Mouse (Mus musculus) kidney, embryonic 15.5 days (tissue): ENCODE data around the gene Rhobtb3. TPM values are rescaled to one million over a fixed set of nuclear protein-coding genes. Genes with fewer than 3 reads are reported as not detected.

Experiments used
- ATAC-seq: fragments of 200-750 bp; cut with Nextera tagmentation; replicated peaks from 2 replicates; pipeline ENCODE4 v1.8.0; 2017; ENCODE audit warnings: moderate TSS enrichment; ENCODE audit not compliant: low FRiP score
- H3K27ac ChIP-seq: fragments of 300-500 bp; sonication (generic); 2 replicates; pipeline ENCODE4 v1.5.1; 2015; ENCODE audit warnings: mild to moderate bottlenecking, inconsistent platforms
- H3K27me3 ChIP-seq: fragments of 300-500 bp; sonication (generic); 2 replicates; pipeline ENCODE4 v1.6.1; 2015; ENCODE audit warnings: inconsistent platforms
- H3K36me3 ChIP-seq: fragments of 300-500 bp; sonication (generic); 2 replicates; pipeline ENCODE4 v1.6.1; 2015; ENCODE audit warnings: inconsistent platforms
- H3K4me1 ChIP-seq: fragments of 300-500 bp; sonication (generic); 2 replicates; pipeline ENCODE4 v1.6.1; 2015; ENCODE audit warnings: inconsistent platforms
- H3K4me2 ChIP-seq: fragments of 300-500 bp; sonication (generic); 2 replicates; pipeline ENCODE4 v1.6.1; 2015; ENCODE audit warnings: moderate library complexity, mild to moderate bottlenecking, inconsistent platforms
- H3K4me3 ChIP-seq: fragments of 300-500 bp; sonication (generic); replicated peaks from 2 replicates; pipeline ENCODE4 v1.5.1; 2015; ENCODE audit warnings: mild to moderate bottlenecking, inconsistent platforms
- H3K9ac ChIP-seq: fragments of 300-500 bp; sonication (generic); 2 replicates; pipeline ENCODE4 v1.6.1; 2015; ENCODE audit warnings: mild to moderate bottlenecking, inconsistent platforms
- H3K9me3 ChIP-seq: fragments of 300-500 bp; sonication (generic); replicated peaks from 2 replicates; pipeline ENCODE4 v1.6.1; 2016; ENCODE audit warnings: inconsistent platforms
- WGBS: fragments of 180-500 bp; shearing (Covaris S2); methylation state at CpG from one replicate; pipeline ENCODE4 v1.1.7; 2015; ENCODE audit warnings: mixed read lengths; 5-methylcytosine and 5-hydroxymethylcytosine counted together
- polyA plus RNA-seq: library from polyadenylated mRNA; unstranded; fragments of >200 nt; fragmentation: Nextera tagmentation; extraction: Ambion mirVana; gene quantifications from 2 replicates; pipeline ENCODE4 v1.2.1, GENCODE M21; 2015

Rhobtb3 gene
- polyA plus RNA-seq, 1 experiment from 2014 or later: 37.5 TPM

DNA sequence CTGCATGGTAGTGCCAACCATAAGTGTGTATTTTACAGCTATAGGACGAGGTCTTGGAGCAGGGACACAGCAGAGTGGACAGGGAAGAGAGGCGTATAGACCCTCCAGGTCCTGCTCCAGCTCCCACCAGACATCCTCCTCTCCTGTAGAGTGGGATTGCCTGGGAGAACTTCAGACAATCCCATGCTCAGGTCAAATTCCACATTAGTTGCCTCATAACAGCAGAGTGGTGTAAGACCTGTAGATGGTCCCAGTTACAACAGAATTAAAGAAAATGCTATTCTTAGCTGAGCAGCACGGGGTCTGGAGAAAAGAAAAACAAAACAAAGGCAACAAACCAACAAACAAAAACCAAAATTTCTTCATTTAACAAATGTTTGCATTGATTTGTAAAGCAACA lies 101.8 kb downstream of the Rhobtb3 start:
- Histone ChIP-seq H3K4me1 (peaks cover 26% of the 10 kb centered on the region), H3K4me2 (0 out of 2 replicates have a peak overlapping the region, but pooled peaks have one; percentile 4), H3K27ac (no peak overlapping the region), H3K9ac (no peak overlapping the region), H3K9me3 (no peaks in the 10 kb centered on the region), H3K27me3 (no peaks in the 10 kb centered on the region), H3K4me3 (no peak overlapping the region), H3K36me3 (no peaks in the 10 kb centered on the region)
- ATAC-seq: no peak
- 66% methylated on average over 3 of the region's 3 CpGs for WGBS

DNA sequence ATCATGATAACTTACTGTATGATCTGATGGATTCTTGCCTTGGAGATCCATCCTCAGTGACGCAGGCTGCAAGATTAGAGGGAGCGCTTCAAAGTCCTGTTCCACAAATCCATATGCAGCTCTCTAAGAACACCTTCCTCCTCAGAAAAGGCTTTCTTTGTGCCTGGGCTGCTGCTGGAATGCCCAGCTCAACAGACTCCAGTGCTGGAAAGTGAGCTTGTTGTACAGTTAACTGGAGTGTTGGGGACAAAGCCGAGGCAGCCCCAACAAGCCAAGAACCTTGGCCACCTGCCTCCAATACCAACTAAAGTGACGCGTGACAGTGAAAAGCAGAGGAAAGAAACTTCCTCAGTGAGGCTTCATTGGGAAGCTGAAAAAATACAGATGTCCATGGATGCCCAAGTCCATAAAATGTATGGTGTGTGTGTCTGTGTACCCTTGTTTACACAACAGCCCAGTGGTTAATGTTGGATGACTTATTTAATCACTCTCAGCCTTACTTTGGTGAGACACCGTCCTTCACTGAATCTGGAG lies 102.9 kb downstream of the Rhobtb3 start:
- no peak for ATAC-seq
- WGBS: 55% methylated on average over 6 of the region's 6 CpGs
- peaks cover 26% of the 10 kb centered on the region for H3K4me1 ChIP-seq
- H3K9me3 ChIP-seq: no peaks in the 10 kb centered on the region
- peak overlapping the region; percentile 60 for H3K4me3 ChIP-seq
- no peaks in the 10 kb centered on the region for H3K36me3 ChIP-seq
- H3K9ac ChIP-seq: peak overlapping the region; percentile 39
- peak overlapping the region; percentile 92 for H3K27ac ChIP-seq
- no peaks in the 10 kb centered on the region for H3K27me3 ChIP-seq
- H3K4me2 ChIP-seq: peak overlapping the region; percentile 80

DNA sequence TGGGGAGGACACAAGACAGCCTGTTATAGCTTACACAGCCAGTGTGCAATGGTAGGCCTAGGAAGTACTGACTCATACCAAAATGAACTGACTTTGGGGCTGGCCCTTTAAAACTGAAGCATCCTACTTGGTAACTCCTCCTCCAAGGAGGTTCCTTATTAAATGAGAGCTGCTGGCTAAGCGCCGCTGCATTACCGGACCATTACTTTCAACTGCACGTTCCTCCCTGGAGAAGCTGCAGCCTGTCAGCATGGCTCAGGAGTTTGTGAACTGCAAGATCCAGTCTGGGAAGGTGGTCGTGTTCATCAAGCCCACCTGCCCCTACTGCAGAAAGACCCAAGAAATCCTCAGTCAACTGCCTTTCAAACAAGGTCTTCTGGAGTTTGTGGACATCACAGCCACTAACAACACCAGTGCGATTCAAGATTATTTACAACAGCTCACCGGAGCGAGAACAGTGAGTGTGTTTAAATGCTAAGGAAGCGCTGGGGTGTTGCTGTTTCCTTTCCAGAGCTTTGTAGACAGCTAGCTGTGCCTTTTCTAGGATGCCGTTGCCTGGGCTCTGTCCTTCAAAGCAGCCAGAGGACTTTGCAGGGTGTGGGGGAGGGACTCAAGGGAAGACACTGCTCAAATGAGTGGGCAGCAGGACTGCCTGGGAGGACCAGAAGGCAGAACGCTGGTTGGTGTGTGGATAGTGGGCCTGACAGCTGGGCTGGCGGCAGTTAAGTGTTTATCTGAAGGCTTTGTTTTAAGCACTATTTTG lies 103.8 kb downstream of the Rhobtb3 start, which contains the start of gene Glrx:
TSS of gene Glrx (plus strand) at position 150 of the 763 bp plus-strand sequence.
- no peaks in the 10 kb centered on the region for H3K36me3 ChIP-seq
- peak within 1 kb of the TSS; percentile 60 for H3K4me3 ChIP-seq
- H3K4me1 ChIP-seq: peaks cover 26% of the 10 kb centered on the region
- H3K9ac ChIP-seq: peak within 1 kb of the TSS; percentile 39
- H3K27ac ChIP-seq: peak within 1 kb of the TSS; percentile 92
- H3K9me3 ChIP-seq: no peaks in the 10 kb centered on the region
- peak within 1 kb of the TSS; percentile 80 for H3K4me2 ChIP-seq
- H3K27me3 ChIP-seq: no peaks in the 10 kb centered on the region
- ATAC-seq: peak; percentile 94
- WGBS: 0% methylated on average over 12 of the region's 12 CpGs

DNA sequence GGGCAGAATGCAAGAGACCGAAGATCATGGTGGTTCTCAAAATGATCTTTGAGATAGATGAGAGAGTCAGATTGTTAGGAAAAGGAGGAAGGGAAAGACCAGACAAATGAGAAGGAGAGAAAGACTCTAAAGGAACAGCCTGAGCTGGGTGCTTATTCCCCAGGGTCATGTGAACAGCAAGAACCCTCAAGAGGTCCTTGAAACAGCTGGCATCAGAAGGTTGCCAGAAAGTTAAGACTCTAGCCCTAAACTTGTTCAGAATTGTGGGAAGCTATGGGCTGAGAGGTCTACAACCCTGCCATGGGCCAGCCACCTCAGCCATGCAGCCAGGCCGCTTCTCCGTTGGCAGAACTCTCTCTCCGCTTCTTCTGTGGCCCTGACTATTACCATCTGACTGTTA lies 105.2 kb downstream of the Rhobtb3 start:
- no peak overlapping the region for H3K4me3 ChIP-seq
- 94% methylated on average over 4 of the region's 4 CpGs for WGBS
- peaks cover 26% of the 10 kb centered on the region for H3K4me1 ChIP-seq
- no peaks in the 10 kb centered on the region for H3K27me3 ChIP-seq
- H3K9ac ChIP-seq: no peak overlapping the region
- ATAC-seq: no peak
- H3K4me2 ChIP-seq: no peak overlapping the region
- no peaks in the 10 kb centered on the region for H3K36me3 ChIP-seq
- no peaks in the 10 kb centered on the region for H3K9me3 ChIP-seq
- no peak overlapping the region for H3K27ac ChIP-seq

DNA sequence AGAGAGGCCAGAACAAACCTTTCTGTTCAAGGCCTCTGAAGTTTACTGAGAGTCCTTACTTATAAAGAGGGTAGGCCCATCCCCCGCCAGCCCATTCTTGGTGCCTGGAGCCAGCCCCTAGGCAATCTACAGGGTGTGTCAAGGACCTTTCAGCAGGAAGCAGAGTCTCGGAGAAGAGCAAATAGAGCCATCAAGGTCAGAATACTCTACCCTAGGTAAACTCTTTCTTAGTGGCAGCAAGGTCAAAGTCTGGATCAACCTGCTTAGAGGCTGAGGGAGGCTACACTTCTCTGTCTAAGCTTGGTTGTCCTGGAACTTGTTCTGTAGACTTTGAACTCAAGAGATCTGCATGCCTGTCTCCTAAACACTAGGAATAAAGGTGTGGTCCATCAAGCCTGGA lies 108.3 kb downstream of the Rhobtb3 start:
- H3K27ac ChIP-seq: no peak overlapping the region
- 68% methylated on average over 2 of the region's 2 CpGs for whole genome bisulfite sequencing

DNA sequence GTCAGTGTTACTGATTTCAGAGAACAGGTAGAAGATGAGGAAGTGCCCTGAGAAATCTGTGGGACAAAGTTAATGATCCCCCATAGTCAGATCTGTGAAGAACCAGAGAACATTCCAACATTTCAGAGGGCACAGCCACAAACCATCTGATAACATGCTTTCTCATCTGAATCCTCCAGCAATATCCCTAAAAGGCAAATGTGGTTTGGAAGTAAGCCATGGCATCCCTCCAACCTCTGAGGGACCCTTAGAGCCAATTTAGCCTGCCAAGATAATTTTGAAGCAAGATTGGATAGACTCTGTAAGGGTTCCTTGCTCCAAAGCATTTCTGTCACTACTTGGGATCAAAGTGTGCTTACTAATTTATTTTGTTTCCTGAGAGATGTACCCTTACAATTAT lies 110.2 kb downstream of the Rhobtb3 start:
- no peaks in the 10 kb centered on the region for H3K36me3 ChIP-seq
- H3K27me3 ChIP-seq: no peaks in the 10 kb centered on the region
- H3K9ac ChIP-seq: no peak overlapping the region
- ATAC-seq: no peak
- H3K9me3 ChIP-seq: no peaks in the 10 kb centered on the region
- H3K4me3 ChIP-seq: no peak overlapping the region
- no peak overlapping the region for H3K27ac ChIP-seq
- H3K4me2 ChIP-seq: no peak overlapping the region
- H3K4me1 ChIP-seq: no peaks in the 10 kb centered on the region

More for the DNA sequence above, 108.3 kb downstream of the Rhobtb3 start:
- no peak overlapping the region for H3K4me3 ChIP-seq
- no peak overlapping the region for H3K4me2 ChIP-seq
- no peaks in the 10 kb centered on the region for H3K27me3 ChIP-seq
- no peaks in the 10 kb centered on the region for H3K9me3 ChIP-seq
- H3K4me1 ChIP-seq: peaks cover 10% of the 10 kb centered on the region
- no peak for ATAC-seq
- no peaks in the 10 kb centered on the region for H3K36me3 ChIP-seq
- no peak overlapping the region for H3K9ac ChIP-seq

DNA sequence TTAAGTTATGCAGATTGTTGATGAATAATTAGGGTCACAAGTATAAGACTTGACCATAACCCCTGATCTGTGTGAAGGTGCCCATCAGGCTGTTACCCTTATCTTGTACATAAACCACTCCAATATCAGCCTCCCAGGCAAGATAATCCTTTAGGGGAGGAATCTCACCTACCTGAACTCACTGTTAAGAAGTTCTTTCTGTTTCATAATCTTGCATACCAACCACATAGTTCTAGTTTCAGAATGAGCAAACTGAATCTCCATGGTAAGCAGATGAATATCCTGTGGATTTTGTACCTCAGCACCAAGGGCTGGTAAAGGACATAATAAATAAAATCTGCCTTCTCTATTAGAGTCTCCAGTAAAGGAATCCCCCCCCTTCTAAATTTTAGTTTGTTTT lies 111.0 kb downstream of the Rhobtb3 start:
- H3K36me3 ChIP-seq: no peaks in the 10 kb centered on the region
- no peak overlapping the region for H3K27ac ChIP-seq
- no peak overlapping the region for H3K9ac ChIP-seq
- H3K4me2 ChIP-seq: no peak overlapping the region
- ATAC-seq: no peak
- no peaks in the 10 kb centered on the region for H3K27me3 ChIP-seq
- H3K9me3 ChIP-seq: no peaks in the 10 kb centered on the region
- no peak overlapping the region for H3K4me3 ChIP-seq
- H3K4me1 ChIP-seq: no peaks in the 10 kb centered on the region

DNA sequence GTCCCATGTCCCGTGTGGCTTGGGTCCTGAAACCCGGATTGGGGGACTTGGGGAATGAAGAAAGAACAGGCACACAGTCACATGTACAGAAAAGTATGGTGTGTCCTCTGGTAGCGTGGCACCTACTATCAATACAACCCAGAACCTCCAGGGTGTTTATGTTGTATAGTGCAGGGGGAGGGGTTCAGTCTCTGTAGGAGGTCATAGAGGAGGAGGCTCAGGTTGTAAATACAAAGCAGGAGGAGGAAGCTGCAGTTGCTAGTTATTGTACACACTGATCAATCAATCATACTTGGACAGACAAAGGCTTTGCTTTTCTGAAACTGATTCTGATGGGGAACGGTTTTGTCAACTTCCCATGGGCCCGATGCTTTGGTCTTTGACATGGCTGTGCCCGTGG lies 112.0 kb downstream of the Rhobtb3 start:
- Histone ChIP-seq H3K9ac (no peak overlapping the region), H3K4me2 (no peak overlapping the region), H3K4me3 (no peak overlapping the region), H3K27me3 (no peaks in the 10 kb centered on the region), H3K36me3 (no peaks in the 10 kb centered on the region), H3K27ac (no peak overlapping the region), H3K4me1 (no peaks in the 10 kb centered on the region), H3K9me3 (no peaks in the 10 kb centered on the region)
- ATAC-seq: no peak
- 79% methylated on average over 6 of the region's 6 CpGs for WGBS

DNA sequence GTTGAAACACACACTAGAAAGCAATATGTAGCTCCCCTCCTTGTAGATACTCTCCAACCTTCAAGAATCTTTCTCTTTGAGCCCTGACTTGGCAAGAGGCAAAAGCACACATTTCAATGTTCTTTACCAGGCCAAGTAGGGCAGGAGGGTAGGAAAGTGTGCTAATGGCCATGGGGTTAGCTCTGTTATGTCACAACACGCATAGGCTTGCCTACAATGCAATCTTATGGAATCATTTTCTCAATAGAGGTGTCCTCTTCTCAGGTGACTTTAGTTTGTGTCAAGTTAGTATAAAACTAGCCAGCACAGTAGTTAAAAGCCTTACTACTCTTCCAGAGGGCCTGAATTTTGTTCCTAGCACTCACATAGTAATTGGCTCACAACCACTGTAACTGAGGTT lies 113.0 kb downstream of the Rhobtb3 start:
- H3K27me3 ChIP-seq: no peaks in the 10 kb centered on the region
- H3K4me2 ChIP-seq: no peak overlapping the region
- H3K36me3 ChIP-seq: no peaks in the 10 kb centered on the region
- no peak overlapping the region for H3K4me3 ChIP-seq
- H3K9me3 ChIP-seq: no peaks in the 10 kb centered on the region
- no peak overlapping the region for H3K9ac ChIP-seq
- no peaks in the 10 kb centered on the region for H3K4me1 ChIP-seq
- no peak for ATAC-seq
- WGBS: 98% methylated on average over 1 of the region's 1 CpGs
- H3K27ac ChIP-seq: no peak overlapping the region

DNA sequence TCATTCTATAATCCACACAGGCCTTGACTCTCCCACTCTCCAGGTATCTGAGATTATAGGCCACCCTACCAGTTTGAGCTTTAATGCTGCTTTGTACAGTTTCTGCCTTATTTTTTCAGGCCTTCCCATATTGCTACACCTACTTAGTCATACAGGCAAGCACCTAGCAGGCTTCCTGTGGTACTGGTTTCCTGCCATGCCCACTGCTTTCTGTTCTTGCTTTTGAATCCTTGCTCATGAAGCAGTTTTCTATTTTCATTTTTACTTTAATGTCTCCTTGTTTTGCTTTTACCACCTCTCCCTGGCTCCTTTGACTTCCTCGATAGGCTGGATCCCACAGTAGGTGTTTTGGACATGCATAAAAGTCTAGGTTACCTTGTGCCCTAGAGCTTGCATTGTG lies 118.3 kb downstream of the Rhobtb3 start:
- no peaks in the 10 kb centered on the region for H3K27me3 ChIP-seq
- no peaks in the 10 kb centered on the region for H3K36me3 ChIP-seq
- no peaks in the 10 kb centered on the region for H3K4me1 ChIP-seq
- WGBS: 88% methylated on average over 1 of the region's 1 CpGs
- no peak overlapping the region for H3K9ac ChIP-seq
- no peak overlapping the region for H3K27ac ChIP-seq
- H3K4me2 ChIP-seq: no peak overlapping the region
- H3K9me3 ChIP-seq: no peaks in the 10 kb centered on the region
- ATAC-seq: no peak
- H3K4me3 ChIP-seq: no peak overlapping the region

DNA sequence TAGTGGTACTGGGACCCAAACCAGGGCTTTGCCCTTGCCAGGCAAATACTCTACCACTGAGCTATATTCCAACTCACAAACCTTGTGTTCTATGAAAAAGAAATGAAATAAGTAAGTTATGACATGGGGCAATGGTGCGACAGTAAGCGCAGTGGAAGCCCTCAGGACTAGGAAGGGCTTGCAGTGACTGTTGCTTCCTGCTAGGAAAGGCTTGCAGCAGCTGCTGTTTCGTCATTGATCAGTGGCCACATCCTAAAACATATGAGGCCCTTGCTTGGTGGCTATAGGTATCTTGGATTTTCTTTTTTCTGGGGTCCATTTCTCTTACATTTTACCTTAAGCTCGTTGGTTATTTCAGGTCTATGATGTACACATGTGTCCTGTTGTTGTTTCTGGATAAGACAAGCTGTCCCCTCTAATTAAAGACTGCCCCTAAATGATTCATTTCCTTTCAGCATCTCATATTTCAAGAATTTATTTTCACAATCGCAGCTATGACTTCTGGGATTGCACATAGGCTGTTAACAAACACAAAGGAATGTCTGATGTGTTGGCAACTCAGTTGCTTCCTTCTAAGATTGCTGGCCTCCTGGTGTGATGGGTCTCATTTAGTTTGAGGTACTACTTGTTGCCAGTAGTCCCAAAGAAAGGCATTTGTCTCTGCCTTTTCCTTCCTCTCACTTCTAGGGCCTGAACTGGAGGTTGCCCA lies 119.0 kb downstream of the Rhobtb3 start:
- no peak for ATAC-seq
- Histone ChIP-seq H3K27me3 (no peaks in the 10 kb centered on the region), H3K4me3 (no peak overlapping the region), H3K27ac (no peak overlapping the region), H3K9me3 (no peaks in the 10 kb centered on the region), H3K4me2 (no peak overlapping the region), H3K4me1 (no peaks in the 10 kb centered on the region), H3K9ac (no peak overlapping the region), H3K36me3 (no peaks in the 10 kb centered on the region)
- WGBS: 71% methylated on average over 5 of the region's 5 CpGs

DNA sequence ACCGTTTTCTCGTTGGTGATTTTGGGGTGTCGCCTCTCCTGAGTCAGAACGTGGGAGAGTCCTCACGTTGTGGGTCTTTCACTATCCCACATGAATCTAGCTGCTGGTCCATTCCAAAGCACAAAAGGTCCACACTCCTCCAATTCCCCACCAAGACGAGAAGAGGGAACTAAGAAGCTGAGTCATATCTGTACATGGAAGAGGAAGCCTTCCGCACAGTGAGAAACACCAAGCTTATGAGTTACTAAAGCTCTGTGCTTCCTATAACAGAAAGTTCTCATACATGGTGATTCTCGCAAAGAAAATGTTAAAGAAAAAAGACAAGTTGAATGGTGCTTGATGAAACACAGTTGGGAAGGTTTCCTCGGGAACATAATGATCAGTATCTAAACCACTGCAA lies 120.5 kb downstream of the Rhobtb3 start:
- no peak overlapping the region for H3K4me2 ChIP-seq
- no peaks in the 10 kb centered on the region for H3K27me3 ChIP-seq
- WGBS: 90% methylated on average over 9 of the region's 9 CpGs
- H3K4me1 ChIP-seq: no peaks in the 10 kb centered on the region
- H3K9ac ChIP-seq: no peak overlapping the region
- H3K36me3 ChIP-seq: no peaks in the 10 kb centered on the region
- no peak for ATAC-seq
- H3K27ac ChIP-seq: no peak overlapping the region
- H3K4me3 ChIP-seq: no peak overlapping the region
- H3K9me3 ChIP-seq: no peaks in the 10 kb centered on the region
